Mouse (Mus musculus) E14TG2a.4 (cell line): ENCODE measurements around the gene Rnd3.

Source experiments
- CTCF ChIP-seq: conservative IDR thresholded peaks from 2 replicates; pipeline ENCODE4 v1.5.1; 2014; ENCODE audit warnings: low read length
- POU5F1 ChIP-seq: IDR thresholded peaks from 2 replicates; pipeline ENCODE4 v1.6.1; 2014; ENCODE audit warnings: low read length, borderline replicate concordance

DNA sequence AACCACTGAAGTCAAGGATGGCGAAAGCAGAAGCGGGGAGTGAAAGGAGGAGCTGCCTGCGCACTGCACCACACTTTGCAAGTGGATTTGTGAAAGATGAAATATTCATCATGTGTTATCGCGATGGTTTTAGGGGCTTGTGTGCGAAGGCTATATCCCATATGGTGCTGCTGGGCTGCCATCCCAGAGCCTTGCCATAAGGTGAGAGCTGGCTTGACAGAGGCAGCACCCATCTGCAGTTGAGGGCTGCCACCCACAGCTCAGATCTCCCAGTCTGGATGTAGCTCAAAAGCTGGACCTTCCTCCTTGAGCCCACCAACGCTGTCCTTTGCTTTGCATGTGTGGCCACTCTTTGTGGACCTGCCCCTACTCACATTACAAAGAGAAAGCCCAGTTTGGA, 58.2 kb downstream of the Rnd3 start:
- TF ChIP-seq CTCF (no peak), POU5F1 (no peak)
